Mouse (Mus musculus): ENCODE data around the gene Gtf2a1.

- TF ChIP-seq EP300 (IDR thresholded peaks at IDR 0.05; ENCODE audit: low read length), result no peak
- TF ChIP-seq USF1 (IDR thresholded peaks at IDR 0.05; ENCODE audit: low read depth, low read length), result no peak
- no peak for TF ChIP-seq CTCF (conservative IDR thresholded peaks at IDR 0.05 in 1 of 2, IDR thresholded peaks at IDR 0.05 in 1 of 2; ENCODE audit: low read depth in 2 of 2, low read length in 2 of 2)
- TF ChIP-seq SIN3A (IDR thresholded peaks at IDR 0.05; ENCODE audit: low read length), result no peak
- TF ChIP-seq NELFE (IDR thresholded peaks at IDR 0.05; ENCODE audit: low read depth, low read length), result no peak
- no peak for TF ChIP-seq POLR2A (IDR thresholded peaks at IDR 0.05; ENCODE audit: low read depth, low read length)
- no peak for TF ChIP-seq ZC3H11A (IDR thresholded peaks at IDR 0.05; ENCODE audit: low read depth, low read length)
- no peak for TF ChIP-seq CHD2 (IDR thresholded peaks at IDR 0.05; ENCODE audit: low read length)
- no peak for TF ChIP-seq UBTF (IDR thresholded peaks at IDR 0.05; ENCODE audit: low read depth, low read length)
- TF ChIP-seq SMC3 (IDR thresholded peaks at IDR 0.05; ENCODE audit: low read depth, low read length), result no peak
Observed at GRCm38 (mm10) chr12:91517808-91518207, 72.5 kb downstream of the Gtf2a1 start.
